Mouse (Mus musculus) liver, embryonic 14.5 days (tissue): ENCODE results near the gene Pramel7. TPM values are rescaled to one million over a fixed set of nuclear protein-coding genes. Genes with fewer than 3 reads are reported as not detected.
"Not testable (repeated sequence)": the region's sequence is repeated elsewhere in the genome, so short reads cannot be mapped to it uniquely, and the experiment has no call there.

Experiments used
- ATAC-seq: fragments of 200-750 bp; cut with Nextera tagmentation; 2 replicates; pipeline ENCODE4 v1.8.0; 2017; ENCODE audit warnings: moderate number of reproducible peaks, mild to moderate bottlenecking, moderate library complexity; ENCODE audit not compliant: insufficient read depth
- DNase-seq, 3 experiments: peaks; one replicate each; pipeline ENCODE4 v3.0.0-alpha.2; 2012 to 2013; ENCODE audit warnings: low read depth in 3 of 3, low spot score in 3 of 3
- H3K27ac ChIP-seq: fragments of 300-500 bp; sonication (generic); 2 replicates; pipeline ENCODE4 v1.5.1; 2014; ENCODE audit warnings: moderate library complexity, mild to moderate bottlenecking, control low read depth, inconsistent platforms
- H3K27me3 ChIP-seq: fragments of 300-500 bp; sonication (generic); 2 replicates; pipeline ENCODE4 v1.6.1; 2014; ENCODE audit warnings: mild to moderate bottlenecking, low read length, moderate library complexity; ENCODE audit not compliant: control insufficient read depth, insufficient read depth
- H3K36me3 ChIP-seq: fragments of 300-500 bp; sonication (generic); replicated peaks from 2 replicates; pipeline ENCODE4 v1.6.1; 2014; ENCODE audit warnings: low read depth; ENCODE audit not compliant: control insufficient read depth, insufficient read depth
- H3K4me1 ChIP-seq, 2 experiments: fragments of 200-500 bp in 1 of 2; fragments of 300-500 bp in 1 of 2; sonication (generic) in 1 of 2; replicated peaks; 2 replicates each; pipeline ENCODE4 v1.6.1; 2012 to 2014; ENCODE audit warnings: antibody characterized with exemption in 1 of 2, inconsistent platforms in 1 of 2, low read length in 1 of 2; ENCODE audit not compliant: control insufficient read depth in 2 of 2, insufficient read depth in 2 of 2
- H3K4me2 ChIP-seq: fragments of 300-500 bp; sonication (generic); 2 replicates; pipeline ENCODE4 v1.6.1; 2014; ENCODE audit warnings: low read depth, mild to moderate bottlenecking, control low read depth, moderate library complexity
- H3K4me3 ChIP-seq, 2 experiments: fragments of 200-500 bp in 1 of 2; fragments of 300-500 bp in 1 of 2; sonication (generic) in 1 of 2; 2 replicates each; pipeline ENCODE4 v1.5.1; 2012 to 2014; ENCODE audit warnings: low read depth in 2 of 2, low read length in 2 of 2, mild to moderate bottlenecking in 2 of 2, control low read depth in 1 of 2, inconsistent platforms in 1 of 2, moderate library complexity in 1 of 2; ENCODE audit not compliant: insufficient read depth in 1 of 2
- H3K9ac ChIP-seq: fragments of 300-500 bp; sonication (generic); replicated peaks from 2 replicates; pipeline ENCODE4 v1.6.1; 2014; ENCODE audit warnings: mild to moderate bottlenecking, control low read depth, moderate library complexity
- H3K9me3 ChIP-seq: fragments of 300-500 bp; sonication (generic); 2 replicates; pipeline ENCODE4 v1.6.1; 2016; ENCODE audit warnings: low read length, mixed read lengths; ENCODE audit not compliant: control insufficient read depth
- CTCF ChIP-seq: IDR thresholded peaks from 2 replicates; pipeline ENCODE4 v1.5.1; 2016; ENCODE audit warnings: antibody characterized with exemption, low read depth, control low read depth
- EP300 ChIP-seq: IDR thresholded peaks from 2 replicates; pipeline ENCODE4 v1.6.1; 2016; ENCODE audit warnings: antibody characterized with exemption, low read depth
- WGBS: fragments of 180-500 bp; shearing (Covaris S2); extraction: QIAGEN DNeasy Blood & Tissue Kit; methylation state at CpG from one replicate; pipeline ENCODE4 v1.1.7; 2014; ENCODE audit not compliant: insufficient replicate concordance; 5-methylcytosine and 5-hydroxymethylcytosine counted together
- polyA plus RNA-seq, 2 experiments: library from polyadenylated mRNA; depleted of rRNA in 1 of 2; stranded (reverse) in 1 of 2; unstranded in 1 of 2; fragments of >200 nt; fragmentation: Nextera tagmentation in 1 of 2; extraction: Ambion mirVana in 1 of 2; gene quantifications; 2 replicates each; pipeline versions ENCODE4 v1.2.1 to v1.2.3; 2012 to 2014

Gene Pramel7
- polyA plus RNA-seq (2012; rRNA removed) (not detected in 2 replicates), polyA plus RNA-seq (2014; fragmentation: Nextera tagmentation; extraction: Ambion mirVana) (not detected in 2 replicates)

GRCm38 (mm10) chr2:87496993-87497392 lies at the start of gene Pramel7:
TSS of gene Pramel7 (minus strand) at chr2:87497093.
- H3K9ac ChIP-seq, H3K27me3 ChIP-seq, H3K4me2 ChIP-seq, ATAC-seq, H3K36me3 ChIP-seq, H3K9me3 ChIP-seq, DNase-seq, H3K4me1 ChIP-seq, H3K27ac ChIP-seq, H3K4me3 ChIP-seq: not testable (repeated sequence)
- WGBS = 53% methylated on average over 4 of the region's 5 CpGs

DNA sequence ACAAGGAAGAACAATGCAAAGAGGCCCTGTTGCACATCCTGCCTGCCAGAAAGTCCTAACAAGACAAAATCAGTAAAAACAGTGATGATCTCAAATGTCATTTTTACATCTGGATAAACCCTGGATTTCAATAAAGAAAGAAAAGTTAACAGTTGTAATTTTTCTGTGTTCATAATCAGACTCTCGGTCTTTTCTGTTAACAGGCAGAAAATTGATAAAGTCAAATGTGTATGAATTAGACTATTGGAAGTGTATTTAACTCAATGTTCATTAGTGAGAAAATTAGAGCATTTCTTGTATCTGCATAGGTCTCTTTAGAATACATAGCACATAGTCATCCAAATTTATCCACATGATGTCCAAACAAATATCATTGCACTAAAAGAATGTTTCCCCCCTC lies 48.5 kb upstream of the Pramel7 start, which contains the start of gene Olfr1128:
Gene Olfr1128, minus strand, starts transcription at position 101 of the 400 bp plus-strand sequence.
- Histone ChIP-seq H3K4me3 (no peak within 1 kb of the TSS), H3K4me1 (no peaks in the 10 kb centered on the region), H3K9me3 (no peaks in the 10 kb centered on the region), H3K27ac (no peak within 1 kb of the TSS), H3K4me2 (no peak within 1 kb of the TSS), H3K36me3 (no peaks in the 10 kb centered on the region), H3K9ac (no peak within 1 kb of the TSS), H3K27me3 (no peaks in the 10 kb centered on the region)
- 44% methylated on average over 1 of the region's 1 CpGs for WGBS
- ATAC-seq (no peak), DNase-seq (no peak)
- TF ChIP-seq EP300 (no peak), CTCF (no peak)

GRCm38 (mm10) chr2:87534826-87535225 lies 37.9 kb upstream of the Pramel7 start:
- 46% methylated on average over 2 of the region's 2 CpGs for WGBS
- no peak overlapping the region for H3K9ac ChIP-seq
- no peak overlapping the region for H3K4me3 ChIP-seq
- no peak overlapping the region for H3K27ac ChIP-seq
- TF ChIP-seq EP300 (no peak), CTCF (no peak)
- H3K27me3 ChIP-seq = no peaks in the 10 kb centered on the region
- H3K4me2 ChIP-seq = no peak overlapping the region
- no peaks in the 10 kb centered on the region for H3K36me3 ChIP-seq
- no peaks in the 10 kb centered on the region for H3K9me3 ChIP-seq
- H3K4me1 ChIP-seq = no peaks in the 10 kb centered on the region
- DNase-seq = no peak
- no peak for ATAC-seq

- ATAC-seq = no peak
- Histone ChIP-seq H3K27ac (no peak within 1 kb of the TSS), H3K36me3 (no peaks in the 10 kb centered on the region), H3K4me3 (no peak within 1 kb of the TSS), H3K27me3 (no peaks in the 10 kb centered on the region), H3K9ac (no peak within 1 kb of the TSS), H3K9me3 (no peaks in the 10 kb centered on the region), H3K4me2 (no peak within 1 kb of the TSS), H3K4me1 (no peaks in the 10 kb centered on the region)
- no peak for DNase-seq
- TF ChIP-seq EP300 = no peak
- TF ChIP-seq CTCF = no peak
Observed at GRCm38 (mm10) chr2:87531496-87531895, 34.6 kb upstream of the Pramel7 start, which contains the start of gene Olfr153. TSS of gene Olfr153 (plus strand) at chr2:87531796.

GRCm38 (mm10) chr2:87525899-87526616 lies 29.2 kb upstream of the Pramel7 start:
- WGBS = 38% methylated on average over 38 of the region's 39 CpGs
- not testable (repeated sequence) for H3K9me3 ChIP-seq

More at GRCm38 (mm10) chr2:87525899-87526616, 29.2 kb upstream of the Pramel7 start:
- H3K27me3 ChIP-seq, H3K9ac ChIP-seq, H3K4me2 ChIP-seq, DNase-seq, H3K36me3 ChIP-seq, H3K4me3 ChIP-seq, H3K4me1 ChIP-seq, H3K27ac ChIP-seq, ATAC-seq: not testable (repeated sequence)
